Mouse (Mus musculus) kidney, postnatal 14 days (tissue): ENCODE results near the gene Gm14744.
"Not testable (repeated sequence)": the region's sequence is repeated elsewhere in the genome, so short reads cannot be mapped to it uniquely, and the experiment has no call there.

Experiments
- DNase-seq: peaks from one replicate; pipeline ENCODE4 v3.0.0; 2022; ENCODE audit warnings: mixed read lengths

Gm14744 gene

GRCm38 (mm10) chrX:77864458-77864857, at the start of gene Gm14744:
Gene Gm14744, plus strand, starts transcription at chrX:77864758.
- DNase-seq: not testable (repeated sequence)

- no peak for DNase-seq
These were observed 11.0 kb upstream of the Gm14744 start, which contains the start of gene Pbsn for GRCm38 (mm10) chrX:77853523-77853922. Gene Pbsn, minus strand, starts transcription at chrX:77853623.

- DNase-seq: peak; percentile 5
These were observed 15.5 kb downstream of the Gm14744 start for GRCm38 (mm10) chrX:77880033-77880432.
